Mouse (Mus musculus): ENCODE results near the gene Tulp2. TPM values are rescaled to one million over a fixed set of nuclear protein-coding genes. Genes with fewer than 3 reads are reported as not detected.
"Not testable (repeated sequence)": the region's sequence is repeated elsewhere in the genome, so short reads cannot be mapped to it uniquely, and the experiment has no call there.

The Tulp2 gene
- polyA plus RNA-seq, 1 experiment: 0.06 TPM

GRCm38 (mm10) chr7:45456721-45457203 lies 24.9 kb upstream of the Tulp2 start:
- TF ChIP-seq TCF12 (IDR thresholded peaks at IDR 0.05; ENCODE audit: insufficient read depth, poor library complexity, severe bottlenecking) (no peak), SRF (IDR thresholded peaks at IDR 0.05; ENCODE audit: control insufficient read depth, insufficient read length, low read depth) (no peak), E2F4 (IDR thresholded peaks at IDR 0.05; ENCODE audit: insufficient read depth) (no peak), POLR2AphosphoS2 (IDR thresholded peaks at IDR 0.05; ENCODE audit: insufficient read length, low read depth) (no peak), CEBPB (IDR thresholded peaks at IDR 0.05; ENCODE audit: insufficient read depth, poor library complexity, severe bottlenecking) (no peak), REST (IDR thresholded peaks at IDR 0.05; ENCODE audit: insufficient read depth, insufficient read length) (no peak), USF1 (IDR thresholded peaks at IDR 0.05; ENCODE audit: low read depth) (no peak), MYOG (IDR thresholded peaks at IDR 0.05; ENCODE audit: control insufficient read depth in 1 of 3, insufficient read depth in 1 of 3, insufficient read length in 2 of 3, low read depth in 2 of 3) (no peak), POLR2A (IDR thresholded peaks at IDR 0.05; ENCODE audit: insufficient read length, low read depth) (no peak), MYOD1 (IDR thresholded peaks at IDR 0.05; ENCODE audit: control insufficient read depth in 1 of 3, insufficient read length in 2 of 3, low read depth in 2 of 3) (no peak), TCF3 (IDR thresholded peaks at IDR 0.05; ENCODE audit: insufficient read length, low read depth) (no peak), MAX (IDR thresholded peaks at IDR 0.05; ENCODE audit: low read depth) (no peak)

GRCm38 (mm10) chr7:45457204-45458060 lies 24.2 kb upstream of the Tulp2 start:
- Histone ChIP-seq H3K36me3 (ENCODE audit: control insufficient read depth, insufficient read depth) (peaks cover 37% of the 10 kb centered on the region), H3K27me3 (ENCODE audit: control insufficient read depth, insufficient read depth, insufficient read length) (no peaks in the 10 kb centered on the region), H3K79me2 (ENCODE audit: control insufficient read depth, insufficient read depth) (peaks cover 29% of the 10 kb centered on the region), H3ac (ENCODE audit: control insufficient read depth, insufficient read length) (peak overlapping the region; percentile 18), H3K4me2 (ENCODE audit: low read depth) (peak overlapping the region; percentile 96), H3K4me3 (peak overlapping the region; percentile 99)
- no peak for TF ChIP-seq MYOG (IDR thresholded peaks at IDR 0.05; ENCODE audit: control insufficient read depth in 1 of 3, insufficient read depth in 1 of 3, insufficient read length in 2 of 3, low read depth in 2 of 3)
- TF ChIP-seq MYOD1 (IDR thresholded peaks at IDR 0.05; ENCODE audit: control insufficient read depth in 1 of 3, insufficient read length in 2 of 3, low read depth in 2 of 3): no peak
- TF ChIP-seq POLR2A (IDR thresholded peaks at IDR 0.05; ENCODE audit: insufficient read length, low read depth): peak; percentile 80
- peak; percentile 39 for TF ChIP-seq USF1 (IDR thresholded peaks at IDR 0.05; ENCODE audit: low read depth)
- TF ChIP-seq POLR2AphosphoS2 (IDR thresholded peaks at IDR 0.05; ENCODE audit: insufficient read length, low read depth): peak; percentile 99

More at GRCm38 (mm10) chr7:45456721-45457203, 24.9 kb upstream of the Tulp2 start:
- H3K36me3 ChIP-seq (ENCODE audit: control insufficient read depth, insufficient read depth): peaks cover 42% of the 10 kb centered on the region
- H3K27me3 ChIP-seq (ENCODE audit: control insufficient read depth, insufficient read depth, insufficient read length): no peaks in the 10 kb centered on the region
- peak overlapping the region; percentile 99 for H3K4me3 ChIP-seq
- H3K4me2 ChIP-seq (ENCODE audit: low read depth): peak overlapping the region; percentile 96
- H3K79me2 ChIP-seq (ENCODE audit: control insufficient read depth, insufficient read depth): peaks cover 29% of the 10 kb centered on the region
- no peak overlapping the region for H3ac ChIP-seq (ENCODE audit: control insufficient read depth, insufficient read length)

GRCm38 (mm10) chr7:45458748-45459563 lies 22.7 kb upstream of the Tulp2 start:
- TF ChIP-seq POLR2AphosphoS2 (IDR thresholded peaks at IDR 0.05; ENCODE audit: insufficient read length, low read depth): peak; percentile 65
- TF ChIP-seq REST (IDR thresholded peaks at IDR 0.05; ENCODE audit: insufficient read depth, insufficient read length): no peak
- TF ChIP-seq TCF3 (IDR thresholded peaks at IDR 0.05; ENCODE audit: insufficient read length, low read depth): no peak
- no peak for TF ChIP-seq CEBPB (IDR thresholded peaks at IDR 0.05; ENCODE audit: insufficient read depth, poor library complexity, severe bottlenecking)
- TF ChIP-seq E2F4 (IDR thresholded peaks at IDR 0.05; ENCODE audit: insufficient read depth): no peak
- TF ChIP-seq SRF (IDR thresholded peaks at IDR 0.05; ENCODE audit: control insufficient read depth, insufficient read length, low read depth): no peak
- no peak for TF ChIP-seq MYOG (IDR thresholded peaks at IDR 0.05; ENCODE audit: control insufficient read depth in 1 of 3, insufficient read depth in 1 of 3, insufficient read length in 2 of 3, low read depth in 2 of 3)
- no peak for TF ChIP-seq USF1 (IDR thresholded peaks at IDR 0.05; ENCODE audit: low read depth)
- TF ChIP-seq TCF12 (IDR thresholded peaks at IDR 0.05; ENCODE audit: insufficient read depth, poor library complexity, severe bottlenecking): no peak
- TF ChIP-seq POLR2A (IDR thresholded peaks at IDR 0.05; ENCODE audit: insufficient read length, low read depth): peak; percentile 34
- TF ChIP-seq MAX (IDR thresholded peaks at IDR 0.05; ENCODE audit: low read depth): no peak
- no peak for TF ChIP-seq MYOD1 (IDR thresholded peaks at IDR 0.05; ENCODE audit: control insufficient read depth in 1 of 3, insufficient read length in 2 of 3, low read depth in 2 of 3)
- peaks cover 33% of the 10 kb centered on the region for H3K79me2 ChIP-seq (ENCODE audit: control insufficient read depth, insufficient read depth)
- H3K4me3 ChIP-seq: peak overlapping the region; percentile 99
- H3K4me2 ChIP-seq (ENCODE audit: low read depth): peak overlapping the region; percentile 96
- H3ac ChIP-seq (ENCODE audit: control insufficient read depth, insufficient read length): peak overlapping the region; percentile 61
- H3K27me3 ChIP-seq (ENCODE audit: control insufficient read depth, insufficient read depth, insufficient read length): no peaks in the 10 kb centered on the region
- H3K36me3 ChIP-seq (ENCODE audit: control insufficient read depth, insufficient read depth): peaks cover 35% of the 10 kb centered on the region

GRCm38 (mm10) chr7:45459564-45460140 lies 22.0 kb upstream of the Tulp2 start, which contains the start of gene Ftl1:
Gene Ftl1 (minus strand): TSS chr7:45459884.
- Histone ChIP-seq H3K79me2 (ENCODE audit: control insufficient read depth, insufficient read depth) (peaks cover 40% of the 10 kb centered on the region), H3K4me3 (peak within 1 kb of the TSS; percentile 99), H3K36me3 (ENCODE audit: control insufficient read depth, insufficient read depth) (peaks cover 37% of the 10 kb centered on the region), H3K4me2 (ENCODE audit: low read depth) (peak within 1 kb of the TSS; percentile 100), H3ac (ENCODE audit: control insufficient read depth, insufficient read length) (peak within 1 kb of the TSS; percentile 61)
- TF ChIP-seq POLR2A (IDR thresholded peaks at IDR 0.05; ENCODE audit: insufficient read length, low read depth) (peak; percentile 75), USF1 (IDR thresholded peaks at IDR 0.05; ENCODE audit: low read depth) (peak; percentile 53), POLR2AphosphoS2 (IDR thresholded peaks at IDR 0.05; ENCODE audit: insufficient read length, low read depth) (peak; percentile 84)
- not testable (repeated sequence) for H3K27me3 ChIP-seq (ENCODE audit: control insufficient read depth, insufficient read depth, insufficient read length)
